Mouse (Mus musculus) layer of hippocampus, adult 8-10 months (tissue): ENCODE measurements around the gene Ifi208. TPM values are rescaled to one million over a fixed set of nuclear protein-coding genes. Genes with fewer than 3 reads are reported as not detected.
"Not testable (repeated sequence)": the region's sequence is repeated elsewhere in the genome, so short reads cannot be mapped to it uniquely, and the experiment has no call there.

ENCODE experiments used
- DNase-seq, 2 experiments: peaks; one replicate each; pipeline ENCODE4 v3.0.0; 2022; ENCODE audit warnings: low spot score in 2 of 2
- microRNA-seq, 2 experiments: library from miRNA; unstranded; fragments of <30 nt; microRNA quantifications; one replicate each; pipeline ENCODE4 v1.2.0; 2022
- total RNA-seq, 4 experiments: library from RNA; stranded (reverse); gene quantifications; 2 replicates each; pipeline ENCODE4 v1.2.4; 2022

Ifi208 gene
- total RNA-seq = under 1 TPM in 2 of 4 experiments, not detected in 2; 0.16 TPM

- DNase-seq = not testable (repeated sequence)
Observed at GRCm38 (mm10) chr1:173673458-173674097, at the start of gene Ifi208. Gene Ifi208, plus strand, starts transcription at chr1:173673675.

GRCm38 (mm10) chr1:173624052-173624451, 49.4 kb upstream of the Ifi208 start:
- DNase-seq = no peak

GRCm38 (mm10) chr1:173626686-173627085, 46.8 kb upstream of the Ifi208 start:
- DNase-seq = no peak

- DNase-seq = not testable (repeated sequence)
Observed at GRCm38 (mm10) chr1:173630622-173631021, 42.9 kb upstream of the Ifi208 start, which contains the start of gene Ifi209. Gene Ifi209, plus strand, starts transcription at chr1:173630917.

GRCm38 (mm10) chr1:173633969-173634645, 39.4 kb upstream of the Ifi208 start:
- DNase-seq = no peak

- no peak for DNase-seq
Observed at GRCm38 (mm10) chr1:173645393-173645792, 28.1 kb upstream of the Ifi208 start.

- no peak for DNase-seq
Observed at GRCm38 (mm10) chr1:173657973-173658372, 15.5 kb upstream of the Ifi208 start.

GRCm38 (mm10) chr1:173678605-173679004, 5.1 kb downstream of the Ifi208 start:
- DNase-seq = not testable (repeated sequence)

- DNase-seq = no peak
Observed at GRCm38 (mm10) chr1:173694270-173694669, 20.8 kb downstream of the Ifi208 start.

GRCm38 (mm10) chr1:173733219-173733618, 59.7 kb downstream of the Ifi208 start:
- DNase-seq = no peak

- not testable (repeated sequence) for DNase-seq
Observed at GRCm38 (mm10) chr1:173735015-173735414, 61.5 kb downstream of the Ifi208 start.

GRCm38 (mm10) chr1:173736986-173737385, 63.5 kb downstream of the Ifi208 start:
- no peak for DNase-seq

GRCm38 (mm10) chr1:173740537-173740936, 67.1 kb downstream of the Ifi208 start:
- DNase-seq = no peak

- DNase-seq = no peak
Observed at GRCm38 (mm10) chr1:173741656-173742055, 68.2 kb downstream of the Ifi208 start, which contains the start of gene Ifi207. Gene Ifi207, minus strand, starts transcription at chr1:173741747.

- no peak for DNase-seq
Observed at GRCm38 (mm10) chr1:173742262-173742661, 68.8 kb downstream of the Ifi208 start.

Small RNAs within 50 kb of the gene (microRNA-seq; reads per million reads assigned to microRNA genes)
- 0 reads per million in 2 experiments for gene Gm44339

Other genes with a start within 250 kb of the Ifi208 start
- gene Ifi206, start 182.6 kb upstream of the Ifi208 start, total RNA-seq = under 1 TPM in 2 of 4 experiments, not detected in 2; 0.16 to 0.32 TPM
- gene Ifi214, start 137.7 kb upstream of the Ifi208 start, total RNA-seq = under 1 TPM in 1 of 4 experiments, not detected in 3; 0.16 TPM
- under 1 TPM in 2 of 4 experiments, not detected in 2; 0.43 to 0.45 TPM for gene Ifi213, start 74.4 kb upstream of the Ifi208 start, total RNA-seq
- gene Ifi209, start 42.8 kb upstream of the Ifi208 start, total RNA-seq = under 1 TPM in 2 of 4 experiments, not detected in 2; 0.66 to 0.70 TPM
- 1 to 10 TPM in 1 of 4 experiments, under 1 TPM in 3; 0.12 to 2.2 (median 0.66) TPM for gene Ifi207, start 68.1 kb downstream of the Ifi208 start, total RNA-seq
- gene Ifi204, start 93.3 kb downstream of the Ifi208 start, total RNA-seq = 1 to 10 TPM in 2 of 4 experiments, under 1 TPM in 2; 0.24 to 3.0 (median 0.73) TPM
- gene Ifi211, start 239.4 kb downstream of the Ifi208 start, total RNA-seq = 1 to 10 TPM in 1 of 4 experiments, under 1 TPM in 2, not detected in 1; 0.45 to 1.1 (median 0.49) TPM